Mouse (Mus musculus) macrophage (primary cell): ENCODE results near the gene Nav2. TPM values are rescaled to one million over a fixed set of nuclear protein-coding genes. Genes with fewer than 3 reads are reported as not detected.

ENCODE experiments used
- H3K27ac ChIP-seq: fragments of 350-480 bp; formaldehyde crosslinking; 2 replicates; pipeline ENCODE4 v1.9.0; 2021
- H3K36me3 ChIP-seq: fragments of 350-480 bp; formaldehyde crosslinking; 2 replicates; pipeline ENCODE4 v1.9.0; 2021; ENCODE audit errors: inconsistent target
- H3K4me3 ChIP-seq: fragments of 350-480 bp; formaldehyde crosslinking; 2 replicates; pipeline ENCODE4 v1.9.0; 2021; ENCODE audit errors: inconsistent target
- H3K79me2 ChIP-seq: fragments of 350-480 bp; formaldehyde crosslinking; 2 replicates; pipeline ENCODE4 v1.9.0; 2021; ENCODE audit errors: inconsistent target
- WGBS: methylation state at CpG from one replicate; pipeline ENCODE4 v1.1.7; 2026; ENCODE audit warnings: inconsistent platforms; ENCODE audit not compliant: missing documents; 5-methylcytosine and 5-hydroxymethylcytosine counted together
- polyA plus RNA-seq: library from polyadenylated mRNA; stranded (reverse); fragments of 250-400 nt; gene quantifications from 3 replicates; pipeline ENCODE4 v1.2.4, GENCODE M21; 2018; ENCODE audit warnings: inconsistent platforms

Nav2 gene
- polyA plus RNA-seq, 1 experiment from 2014 or later = 19.2 TPM

DNA sequence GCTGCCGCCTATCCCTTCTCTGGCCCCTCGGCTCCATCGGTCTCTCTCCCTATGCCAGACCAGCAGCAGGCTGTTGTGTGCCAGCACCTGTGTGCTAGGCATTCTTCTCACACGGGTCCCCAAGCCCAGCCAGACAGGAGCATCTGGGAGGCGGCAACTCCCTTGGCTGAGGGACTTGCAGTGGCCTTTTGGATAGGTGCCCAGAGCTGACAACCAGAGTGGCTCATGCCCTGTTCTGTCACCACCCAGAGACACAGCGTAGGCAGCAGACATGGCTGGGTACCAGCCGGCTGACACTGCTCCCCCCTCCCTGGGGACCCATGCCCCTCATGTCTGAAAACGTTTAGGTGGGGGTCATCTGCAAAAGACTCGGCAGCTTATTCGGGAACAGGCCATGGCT, 146.8 kb downstream of the Nav2 start:
- Histone ChIP-seq H3K36me3 (no peaks in the 10 kb centered on the region), H3K79me2 (no peaks in the 10 kb centered on the region), H3K4me3 (no peak overlapping the region), H3K27ac (no peak overlapping the region)
- 89% methylated on average over 9 of the region's 10 CpGs for WGBS

DNA sequence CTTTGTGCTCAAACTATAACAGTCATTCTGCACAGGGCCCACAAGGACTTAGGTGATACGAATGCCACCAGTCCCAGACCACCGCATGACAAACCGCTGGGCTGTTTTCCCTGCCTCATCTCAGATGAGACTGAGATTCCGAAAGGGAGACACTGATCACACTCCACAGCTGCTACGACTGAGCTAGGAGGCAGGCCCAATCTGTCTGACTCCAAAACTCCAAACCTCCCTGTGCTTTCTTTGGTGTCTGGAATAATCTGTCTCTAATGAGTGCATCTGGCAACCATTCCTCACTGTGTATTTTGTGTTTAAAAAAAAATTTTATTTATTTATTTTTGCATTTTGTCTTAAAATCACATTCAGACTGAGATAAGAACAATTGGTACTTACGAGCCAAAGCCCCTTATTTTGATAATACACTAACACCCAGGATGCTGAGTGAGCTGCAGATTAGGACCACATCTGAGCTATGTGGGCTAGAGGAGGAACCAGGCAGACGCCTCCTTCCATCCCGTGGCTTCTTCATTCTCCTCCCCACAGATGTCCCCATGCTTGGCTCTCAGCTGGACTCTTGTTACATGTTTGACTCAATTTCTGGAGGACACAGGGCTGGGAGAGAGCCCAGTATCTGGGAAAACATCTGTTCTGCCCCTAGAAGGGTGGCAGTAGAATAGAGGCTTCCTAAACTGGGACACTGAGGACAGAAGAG, 149.9 kb downstream of the Nav2 start:
- no peak overlapping the region for H3K27ac ChIP-seq
- no peaks in the 10 kb centered on the region for H3K79me2 ChIP-seq
- no peaks in the 10 kb centered on the region for H3K36me3 ChIP-seq
- no peak overlapping the region for H3K4me3 ChIP-seq
- WGBS = 84% methylated on average over 8 of the region's 8 CpGs

DNA sequence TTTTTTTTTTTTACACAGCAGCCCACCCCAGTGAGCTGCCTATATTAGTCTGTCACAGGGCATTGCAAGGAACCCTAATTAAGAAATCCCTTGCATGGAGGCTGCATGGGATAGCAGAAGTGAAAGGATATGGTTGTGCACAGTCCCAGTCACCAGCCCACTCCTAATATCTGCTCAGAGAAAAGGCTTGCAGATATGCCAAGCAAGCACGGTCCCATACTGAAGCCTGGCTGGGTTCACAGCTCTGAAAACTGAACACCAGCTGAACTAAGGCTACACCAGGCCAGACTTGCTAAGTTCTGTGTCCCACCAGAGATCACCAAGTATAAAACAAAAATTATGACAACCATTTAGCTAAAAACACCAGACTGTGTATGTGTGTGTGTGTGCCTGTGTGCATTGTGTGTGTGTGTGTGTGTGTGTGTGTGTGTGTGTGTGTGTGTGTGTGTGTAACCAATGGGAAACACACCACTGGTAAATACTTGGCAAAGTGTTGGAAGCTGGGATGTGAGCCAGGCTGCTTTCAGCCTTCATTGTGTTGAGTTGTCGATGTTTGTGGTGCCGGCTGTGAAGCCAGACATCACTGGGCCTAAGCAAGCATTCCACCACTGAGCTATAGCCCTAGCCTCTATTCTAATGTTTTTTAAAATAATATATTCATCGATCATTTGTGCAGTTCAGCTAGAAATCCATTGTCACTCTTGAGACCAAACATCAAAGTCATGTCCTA, 156.4 kb downstream of the Nav2 start:
- H3K36me3 ChIP-seq = no peaks in the 10 kb centered on the region
- no peaks in the 10 kb centered on the region for H3K79me2 ChIP-seq
- no peak overlapping the region for H3K27ac ChIP-seq
- WGBS = 92% methylated on average over 4 of the region's 4 CpGs
- H3K4me3 ChIP-seq = no peak overlapping the region

DNA sequence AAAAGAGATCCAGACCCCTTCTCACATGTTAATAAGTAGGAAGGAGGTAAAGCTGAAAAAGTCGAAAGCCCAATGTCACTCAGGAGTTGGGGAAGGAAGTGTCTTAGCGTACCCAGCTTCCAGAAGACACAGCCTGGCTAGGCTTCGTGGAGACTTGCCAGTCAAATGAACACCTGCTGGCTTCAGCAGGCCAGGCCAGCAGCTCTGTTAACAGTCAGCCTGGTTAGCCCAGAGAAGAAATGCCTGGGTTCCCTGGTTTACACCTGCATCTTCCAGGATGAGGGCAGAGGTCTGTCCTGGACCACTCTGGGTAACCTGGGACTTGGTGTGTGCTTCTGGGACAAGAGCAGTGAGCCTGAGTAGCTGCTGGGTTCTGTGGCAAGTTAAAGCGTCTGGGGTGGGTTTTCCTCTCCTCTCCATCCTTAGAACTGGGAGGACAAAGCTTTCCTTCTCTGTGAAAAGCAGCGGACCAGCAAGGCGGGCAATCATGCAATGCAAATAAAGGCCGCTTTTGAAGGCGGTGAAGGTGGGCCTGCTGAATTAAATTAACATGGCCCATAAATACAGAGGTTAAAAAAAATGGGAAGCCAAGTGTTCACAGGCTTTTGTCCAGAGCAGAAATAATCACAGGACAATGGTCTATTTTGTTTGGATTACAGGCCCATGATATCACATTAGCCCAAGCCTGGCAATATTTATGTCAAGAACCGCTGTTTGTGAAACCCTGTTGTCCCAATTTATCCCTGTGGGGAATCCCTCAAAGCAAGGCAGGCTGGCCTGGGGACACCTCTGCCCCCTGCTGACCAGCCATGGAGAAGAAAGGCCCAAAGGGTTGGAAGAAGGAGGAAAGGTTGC, 157.3 kb downstream of the Nav2 start:
- no peak overlapping the region for H3K27ac ChIP-seq
- no peaks in the 10 kb centered on the region for H3K36me3 ChIP-seq
- 77% methylated on average over 9 of the region's 9 CpGs for WGBS
- no peaks in the 10 kb centered on the region for H3K79me2 ChIP-seq
- H3K4me3 ChIP-seq = no peak overlapping the region

DNA sequence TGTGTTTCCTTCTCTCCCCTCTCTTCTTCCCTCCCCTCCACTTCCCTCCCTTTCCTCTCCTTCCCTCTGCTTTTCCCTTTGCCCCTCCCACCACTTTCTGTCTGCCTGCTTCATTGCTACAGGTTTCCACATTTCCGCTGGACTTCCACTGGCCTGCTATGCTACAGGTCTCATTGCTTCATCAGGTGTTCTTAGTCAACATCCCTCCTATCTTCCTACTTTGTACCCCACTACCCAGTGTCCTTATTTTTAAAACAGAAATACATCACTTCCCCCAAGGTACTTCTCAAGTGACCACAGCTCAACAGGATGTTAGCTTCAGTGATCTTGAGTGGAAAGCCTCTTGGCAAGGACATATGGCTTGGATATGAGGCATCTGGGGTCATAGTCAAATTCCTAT, 158.3 kb downstream of the Nav2 start:
- Histone ChIP-seq H3K27ac (no peak overlapping the region), H3K79me2 (no peaks in the 10 kb centered on the region), H3K36me3 (no peaks in the 10 kb centered on the region), H3K4me3 (no peak overlapping the region)
- 92% methylated on average over 1 of the region's 1 CpGs for WGBS

DNA sequence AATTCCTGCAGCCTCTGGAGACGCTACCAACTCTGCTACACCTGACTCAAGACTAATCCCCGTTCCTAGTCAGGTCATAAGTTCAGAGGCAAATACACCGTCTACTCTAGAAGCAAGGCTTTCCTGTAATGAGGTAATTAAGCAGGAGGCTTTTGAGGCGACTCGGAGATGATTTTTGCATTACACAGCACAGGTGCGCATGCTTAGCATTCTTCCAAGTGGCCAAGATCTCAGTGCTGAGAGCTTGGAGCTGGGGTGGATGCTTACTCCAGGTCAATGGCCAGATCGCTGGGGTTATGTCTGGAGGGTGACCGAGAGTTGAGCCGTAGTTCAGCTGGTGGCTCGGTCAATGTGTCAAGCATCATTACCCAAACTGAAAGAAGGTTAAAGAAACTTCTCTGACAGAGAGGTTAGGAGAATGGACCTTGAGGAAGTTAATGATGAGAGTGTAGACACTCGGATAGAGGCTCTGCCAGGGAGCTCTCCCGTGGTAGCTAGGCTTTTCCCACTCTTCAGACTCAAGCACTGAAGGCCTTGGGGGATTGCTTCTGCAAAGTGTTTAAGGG, 161.0 kb downstream of the Nav2 start:
- WGBS = 97% methylated on average over 12 of the region's 12 CpGs
- Histone ChIP-seq H3K4me3 (no peak overlapping the region), H3K79me2 (no peaks in the 10 kb centered on the region), H3K27ac (no peak overlapping the region), H3K36me3 (no peaks in the 10 kb centered on the region)

DNA sequence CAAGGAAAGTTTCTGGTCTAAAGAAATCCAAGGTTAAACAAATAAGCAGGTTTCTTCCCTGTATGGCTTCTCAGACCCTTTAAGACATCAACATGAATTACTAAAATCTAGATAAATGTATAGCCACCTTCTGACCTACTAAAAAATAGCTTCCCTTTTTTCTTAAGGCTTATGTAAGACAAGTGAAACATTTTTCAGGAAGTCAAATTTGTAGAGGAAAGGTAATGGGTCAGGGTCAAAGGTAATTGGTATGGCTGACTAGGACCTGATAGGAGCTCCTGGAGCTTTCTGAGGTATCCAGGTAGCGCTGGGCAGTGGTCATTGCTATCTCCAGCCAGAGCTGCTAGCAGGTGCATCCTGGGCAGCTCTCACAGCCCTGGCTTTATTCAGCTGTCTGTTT, 162.1 kb downstream of the Nav2 start:
- no peak overlapping the region for H3K4me3 ChIP-seq
- WGBS = 83% methylated on average over 1 of the region's 1 CpGs
- H3K79me2 ChIP-seq = no peaks in the 10 kb centered on the region
- H3K36me3 ChIP-seq = no peaks in the 10 kb centered on the region
- H3K27ac ChIP-seq = no peak overlapping the region

DNA sequence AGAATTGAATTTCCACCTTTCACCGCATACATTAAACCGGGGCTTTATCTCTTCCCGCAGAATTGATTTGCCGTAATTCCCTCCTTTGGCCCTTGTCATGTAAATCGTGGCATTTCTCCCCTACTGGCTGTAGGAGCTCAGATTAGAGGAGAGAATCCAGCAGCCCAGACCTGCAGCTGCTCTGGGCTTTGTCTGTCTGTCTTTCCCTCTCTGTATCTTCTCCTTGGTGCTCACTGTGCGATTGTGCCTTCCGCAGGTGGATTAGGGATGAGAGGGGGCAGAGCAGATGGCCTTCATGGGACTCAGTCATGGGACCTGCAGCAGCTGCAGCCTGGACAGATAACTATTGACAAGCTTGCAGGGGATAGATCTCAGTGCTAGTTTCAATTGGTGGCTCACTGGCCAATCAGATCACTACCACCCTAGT, 162.6 kb downstream of the Nav2 start:
- Histone ChIP-seq H3K79me2 (no peaks in the 10 kb centered on the region), H3K4me3 (no peak overlapping the region), H3K27ac (no peak overlapping the region), H3K36me3 (no peaks in the 10 kb centered on the region)
- 86% methylated on average over 7 of the region's 7 CpGs for WGBS

DNA sequence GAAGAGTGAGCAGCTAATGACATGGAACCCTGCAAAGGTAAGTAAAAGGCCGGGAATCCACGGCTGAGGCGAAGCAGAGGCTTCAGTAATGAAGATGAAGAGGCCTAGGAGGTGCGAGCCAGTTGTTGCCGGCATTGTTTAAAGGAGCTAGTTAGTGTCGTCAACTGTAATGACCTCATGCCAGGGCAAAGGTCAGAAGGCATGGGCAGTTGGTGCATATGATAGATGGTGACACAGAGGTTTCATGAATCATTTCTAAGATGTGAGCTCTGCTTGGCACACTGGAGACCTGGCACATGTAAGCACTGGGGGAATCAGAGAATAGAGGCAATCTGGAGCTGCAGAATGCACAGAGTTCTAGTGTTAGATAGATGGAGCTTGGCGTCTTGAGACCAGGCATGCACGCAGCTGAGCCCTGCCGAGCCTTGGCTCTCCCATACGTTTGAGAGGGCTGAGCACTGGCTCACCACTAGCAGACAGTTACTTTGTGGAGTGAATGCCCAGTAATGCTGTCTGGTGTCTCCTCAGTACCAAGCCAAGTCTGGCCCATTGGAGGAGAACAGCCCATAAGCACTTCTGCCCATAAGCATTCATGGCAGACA, 166.9 kb downstream of the Nav2 start:
- H3K36me3 ChIP-seq = no peaks in the 10 kb centered on the region
- no peak overlapping the region for H3K27ac ChIP-seq
- WGBS = 90% methylated on average over 10 of the region's 10 CpGs
- H3K4me3 ChIP-seq = no peak overlapping the region
- no peaks in the 10 kb centered on the region for H3K79me2 ChIP-seq

DNA sequence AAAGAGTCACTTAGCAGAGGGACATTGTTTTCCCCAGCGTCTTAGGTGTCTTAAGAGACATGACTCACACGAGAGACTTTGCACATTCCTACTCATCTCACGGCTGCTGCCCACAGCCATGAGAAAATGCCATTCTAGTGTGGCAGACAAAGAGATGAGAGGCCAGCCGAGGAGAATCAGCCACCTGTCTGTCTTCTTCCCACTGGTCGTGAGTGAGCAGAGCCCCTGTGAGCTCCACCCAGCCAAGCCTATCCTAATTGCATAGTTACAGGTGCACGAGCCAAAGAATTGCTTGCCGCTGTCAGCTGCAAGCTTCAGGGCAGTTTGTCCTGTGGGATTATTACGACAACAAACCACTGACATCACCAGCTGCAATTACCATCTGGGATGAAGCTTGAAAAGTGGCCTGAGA, 167.8 kb downstream of the Nav2 start:
- H3K79me2 ChIP-seq = no peaks in the 10 kb centered on the region
- 78% methylated on average over 8 of the region's 8 CpGs for WGBS
- no peaks in the 10 kb centered on the region for H3K36me3 ChIP-seq
- H3K4me3 ChIP-seq = no peak overlapping the region
- no peak overlapping the region for H3K27ac ChIP-seq

DNA sequence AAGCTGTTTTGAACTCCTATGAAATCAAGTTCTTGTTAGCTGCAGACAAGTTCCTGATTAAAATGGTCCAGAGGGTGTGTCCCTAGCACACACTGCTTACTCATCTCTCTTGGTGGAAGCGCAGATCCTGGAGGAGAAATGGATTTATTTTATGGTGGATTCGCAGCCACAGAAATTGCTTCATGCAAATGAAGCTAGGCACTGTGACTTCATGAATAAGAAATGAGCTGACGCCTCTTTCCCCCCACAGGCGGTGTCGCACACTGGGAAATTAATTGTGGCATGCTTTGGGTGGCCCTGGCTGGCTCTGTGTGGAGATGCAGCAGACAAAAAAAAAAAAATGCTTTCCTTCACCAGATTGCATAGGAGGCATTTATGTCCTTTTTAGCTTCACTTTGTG, 170.4 kb downstream of the Nav2 start:
- H3K4me3 ChIP-seq = no peak overlapping the region
- no peaks in the 10 kb centered on the region for H3K79me2 ChIP-seq
- 96% methylated on average over 5 of the region's 5 CpGs for WGBS
- no peaks in the 10 kb centered on the region for H3K36me3 ChIP-seq
- no peak overlapping the region for H3K27ac ChIP-seq

DNA sequence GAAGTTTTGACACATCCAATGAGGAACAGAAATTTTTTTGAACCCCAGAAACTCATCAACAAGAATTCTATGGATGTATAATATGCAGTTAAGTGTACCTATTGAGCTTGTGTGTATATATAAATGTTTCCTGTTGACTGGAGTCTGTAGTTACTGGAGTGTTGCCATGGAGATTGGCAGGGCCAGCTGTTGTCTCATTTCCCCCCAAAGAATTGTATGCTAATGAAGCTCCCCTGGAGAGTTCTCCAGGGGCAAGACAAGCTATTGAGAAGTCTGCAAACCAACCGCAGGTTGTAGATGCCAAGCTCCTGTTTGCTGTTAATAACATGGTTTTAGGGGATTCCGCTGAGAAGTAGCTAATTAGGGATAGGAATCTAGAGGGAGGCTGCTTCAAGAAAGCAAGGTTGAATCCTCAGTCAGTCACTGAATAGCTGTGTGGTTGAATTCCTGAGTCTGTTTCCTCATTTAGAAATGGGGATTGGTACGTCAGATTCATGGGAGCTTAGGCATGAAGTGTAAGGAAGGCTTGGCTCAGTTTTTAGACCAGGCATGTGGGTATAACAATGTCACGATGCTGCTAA, 174.2 kb downstream of the Nav2 start:
- Histone ChIP-seq H3K36me3 (no peaks in the 10 kb centered on the region), H3K79me2 (no peaks in the 10 kb centered on the region), H3K4me3 (no peak overlapping the region), H3K27ac (no peak overlapping the region)
- 80% methylated on average over 4 of the region's 4 CpGs for WGBS

DNA sequence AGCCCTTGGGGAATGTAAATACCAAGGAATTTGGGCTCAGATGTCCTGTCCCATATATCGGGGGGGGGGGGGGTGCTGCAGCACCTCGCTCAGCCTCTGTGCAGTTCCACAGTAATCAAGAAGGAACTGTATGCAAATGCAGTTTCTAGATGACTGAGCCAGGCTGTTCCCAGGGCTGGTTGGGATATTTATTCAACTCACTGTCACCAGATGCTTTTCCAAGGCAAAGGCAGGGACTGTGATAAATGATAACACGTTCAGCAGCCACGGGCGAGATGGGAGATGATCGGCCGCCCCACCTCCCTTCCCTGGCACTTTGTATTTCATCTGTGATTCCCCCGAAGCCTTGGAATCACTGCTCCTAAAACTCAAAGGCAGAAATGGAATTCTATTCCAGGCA, 176.3 kb downstream of the Nav2 start:
- H3K79me2 ChIP-seq = no peaks in the 10 kb centered on the region
- no peak overlapping the region for H3K27ac ChIP-seq
- H3K36me3 ChIP-seq = no peaks in the 10 kb centered on the region
- no peak overlapping the region for H3K4me3 ChIP-seq
- WGBS = 73% methylated on average over 8 of the region's 8 CpGs

DNA sequence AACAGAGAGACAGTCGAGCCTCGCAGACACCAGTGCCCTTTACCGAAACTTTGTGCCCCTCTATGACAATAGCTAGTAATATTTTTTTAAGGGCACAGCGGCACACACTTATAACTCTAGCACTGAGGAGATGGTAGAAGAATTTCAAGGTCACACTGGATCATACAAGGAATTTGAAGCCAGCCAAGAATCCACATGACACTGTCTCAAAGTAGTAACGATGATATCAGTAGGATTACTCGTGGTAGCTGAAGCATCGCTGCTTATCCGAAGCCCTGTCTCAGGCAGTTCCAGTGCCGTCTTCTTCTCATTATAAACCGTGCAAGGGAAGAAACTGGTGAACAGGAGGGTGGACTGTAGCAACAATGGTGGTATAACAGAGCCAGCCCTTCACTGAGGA, 177.2 kb downstream of the Nav2 start:
- H3K27ac ChIP-seq = no peak overlapping the region
- 92% methylated on average over 10 of the region's 10 CpGs for WGBS

More for the DNA sequence above, 177.2 kb downstream of the Nav2 start:
- Histone ChIP-seq H3K36me3 (no peaks in the 10 kb centered on the region), H3K79me2 (no peaks in the 10 kb centered on the region), H3K4me3 (no peak overlapping the region)
